Mouse (Mus musculus) midbrain, embryonic 16.5 days (tissue): Measurements from ENCODE around the gene Fermt2. TPM values are rescaled to one million over a fixed set of nuclear protein-coding genes. Genes with fewer than 3 reads are reported as not detected.

Source experiments
- ATAC-seq: fragments of 200-750 bp; cut with Nextera tagmentation; 2 replicates; pipeline ENCODE4 v1.8.0; 2017; ENCODE audit warnings: moderate TSS enrichment
- H3K27ac ChIP-seq: fragments of 300-500 bp; sonication (generic); 2 replicates; pipeline ENCODE4 v1.5.1; 2014; ENCODE audit warnings: mild to moderate bottlenecking, low read length, mixed read lengths
- H3K27me3 ChIP-seq: fragments of 300-500 bp; sonication (generic); 2 replicates; pipeline ENCODE4 v1.6.1; 2014; ENCODE audit warnings: low read depth, low read length, mixed read lengths; ENCODE audit not compliant: control insufficient read depth, insufficient read depth
- H3K36me3 ChIP-seq: fragments of 300-500 bp; sonication (generic); 2 replicates; pipeline ENCODE4 v1.6.1; 2014; ENCODE audit warnings: mild to moderate bottlenecking, low read length, moderate library complexity, mixed read lengths; ENCODE audit not compliant: control insufficient read depth, insufficient read depth
- H3K4me1 ChIP-seq: fragments of 300-500 bp; sonication (generic); 2 replicates; pipeline ENCODE4 v1.6.1; 2014; ENCODE audit warnings: mild to moderate bottlenecking, low read length, mixed read lengths; ENCODE audit not compliant: control insufficient read depth, insufficient read depth
- H3K4me2 ChIP-seq: fragments of 300-500 bp; sonication (generic); 2 replicates; pipeline ENCODE4 v1.6.1; 2014; ENCODE audit warnings: mild to moderate bottlenecking, low read length, mixed read lengths
- H3K4me3 ChIP-seq: fragments of 300-500 bp; sonication (generic); 2 replicates; pipeline ENCODE4 v1.5.1; 2014; ENCODE audit warnings: low read depth, mild to moderate bottlenecking, low read length, moderate library complexity, mixed read lengths
- H3K9ac ChIP-seq: fragments of 300-500 bp; sonication (generic); 2 replicates; pipeline ENCODE4 v1.6.1; 2014; ENCODE audit warnings: low read depth, low read length, mixed read lengths
- H3K9me3 ChIP-seq: fragments of 300-500 bp; sonication (generic); replicated peaks from 2 replicates; pipeline ENCODE4 v1.6.1; 2014; ENCODE audit warnings: mild to moderate bottlenecking, low read length, mixed read lengths; ENCODE audit not compliant: control insufficient read depth, poor library complexity, severe bottlenecking
- WGBS: fragments of 180-500 bp; shearing (Covaris S2); extraction: QIAGEN DNeasy Blood & Tissue Kit; methylation state at CpG from one replicate; pipeline ENCODE4 v1.1.7; 2014; 5-methylcytosine and 5-hydroxymethylcytosine counted together
- polyA plus RNA-seq: library from polyadenylated mRNA; unstranded; fragments of >200 nt; fragmentation: Nextera tagmentation; extraction: Ambion mirVana; gene quantifications from 2 replicates; pipeline ENCODE4 v1.2.1, GENCODE M21; 2015

Gene Fermt2
- polyA plus RNA-seq, 1 experiment from 2014 or later, result 66.4 TPM

GRCm38 (mm10) chr14:45462374-45462773 lies 67.5 kb downstream of the Fermt2 start:
- Histone ChIP-seq H3K4me3 (no peak overlapping the region), H3K36me3 (peaks cover 18% of the 10 kb centered on the region), H3K27me3 (no peaks in the 10 kb centered on the region), H3K9me3 (no peaks in the 10 kb centered on the region), H3K4me2 (no peak overlapping the region), H3K27ac (peak overlapping the region; percentile 38), H3K4me1 (peaks cover 15% of the 10 kb centered on the region), H3K9ac (no peak overlapping the region)
- ATAC-seq, result peak; percentile 87
- WGBS, result 14% methylated on average over 6 of the region's 6 CpGs

DNA sequence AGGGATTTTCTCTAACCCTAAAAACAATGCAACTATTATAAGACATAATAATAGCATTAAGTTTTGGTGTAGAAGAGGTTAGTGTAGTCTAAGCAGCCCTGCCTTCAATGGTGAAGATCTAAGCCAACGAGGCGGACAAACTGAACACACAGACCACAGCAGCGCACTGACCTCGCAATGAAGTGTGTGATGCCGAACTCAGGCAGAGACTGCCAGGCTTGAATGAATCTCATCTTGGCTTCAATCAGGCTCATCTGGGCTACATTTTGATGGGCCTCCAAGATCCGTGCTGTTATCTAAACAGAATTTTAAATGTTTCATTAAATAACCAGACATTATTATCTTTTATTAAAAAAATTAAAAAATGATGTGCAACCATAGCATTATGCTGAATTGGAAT lies 68.0 kb downstream of the Fermt2 start:
- Histone ChIP-seq H3K9me3 (no peaks in the 10 kb centered on the region), H3K36me3 (peaks cover 18% of the 10 kb centered on the region), H3K4me1 (peaks cover 15% of the 10 kb centered on the region), H3K27ac (no peak overlapping the region), H3K27me3 (no peaks in the 10 kb centered on the region), H3K4me3 (no peak overlapping the region), H3K9ac (no peak overlapping the region), H3K4me2 (no peak overlapping the region)
- ATAC-seq, result peak; percentile 47; the same call in 1 of the 2 replicates
- 70% methylated on average over 6 of the region's 6 CpGs for WGBS

DNA sequence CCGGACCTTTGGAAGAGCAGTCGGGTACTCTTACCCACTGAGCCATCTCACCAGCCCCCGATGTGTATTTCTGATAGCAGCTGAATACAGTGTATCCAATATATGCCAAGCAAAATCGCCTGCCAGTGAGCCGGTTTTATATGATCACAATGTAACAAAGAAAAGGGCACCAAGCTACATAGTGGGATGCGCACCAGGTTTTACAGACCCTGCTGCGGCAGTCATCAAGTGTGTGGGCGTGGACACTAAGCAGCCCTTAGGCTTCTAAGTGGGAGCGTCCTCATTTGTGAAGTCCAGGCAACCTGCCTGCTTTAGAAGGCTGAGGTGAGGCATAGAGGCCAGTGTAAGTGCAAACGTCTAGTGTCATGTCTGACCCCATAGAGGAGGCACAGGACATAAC lies 69.4 kb downstream of the Fermt2 start:
- Histone ChIP-seq H3K4me1 (peaks cover 24% of the 10 kb centered on the region), H3K36me3 (peaks cover 13% of the 10 kb centered on the region), H3K27me3 (no peaks in the 10 kb centered on the region), H3K9ac (no peak overlapping the region), H3K9me3 (no peaks in the 10 kb centered on the region), H3K4me3 (no peak overlapping the region), H3K4me2 (no peak overlapping the region), H3K27ac (no peak overlapping the region)
- WGBS, result 96% methylated on average over 10 of the region's 10 CpGs
- no peak for ATAC-seq

DNA sequence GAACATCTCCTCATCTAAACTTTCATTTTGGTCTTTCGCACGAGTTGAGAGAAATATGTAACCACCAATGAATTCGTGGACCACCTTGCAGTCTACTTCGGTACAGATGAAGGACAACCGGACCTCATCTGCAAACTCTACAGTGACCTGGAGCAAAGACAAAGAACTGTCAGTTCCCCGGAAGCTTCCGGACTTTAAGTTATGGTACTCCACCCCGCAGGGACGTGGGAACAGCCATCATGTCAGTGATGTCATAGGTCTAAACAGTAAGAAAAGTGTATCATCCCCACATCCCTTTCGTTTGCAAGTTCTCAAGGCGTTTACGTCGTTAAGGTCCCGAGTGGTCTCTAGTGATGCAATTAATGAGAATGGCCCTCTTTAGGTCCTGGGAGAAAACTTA lies 70.0 kb downstream of the Fermt2 start:
- H3K27ac ChIP-seq, result no peak overlapping the region
- no peak overlapping the region for H3K9ac ChIP-seq
- H3K36me3 ChIP-seq, result peaks cover 13% of the 10 kb centered on the region
- no peak overlapping the region for H3K4me2 ChIP-seq
- H3K9me3 ChIP-seq, result no peaks in the 10 kb centered on the region
- no peak overlapping the region for H3K4me3 ChIP-seq
- H3K4me1 ChIP-seq, result peaks cover 26% of the 10 kb centered on the region
- WGBS, result 96% methylated on average over 14 of the region's 14 CpGs
- H3K27me3 ChIP-seq, result no peaks in the 10 kb centered on the region
- no peak for ATAC-seq

DNA sequence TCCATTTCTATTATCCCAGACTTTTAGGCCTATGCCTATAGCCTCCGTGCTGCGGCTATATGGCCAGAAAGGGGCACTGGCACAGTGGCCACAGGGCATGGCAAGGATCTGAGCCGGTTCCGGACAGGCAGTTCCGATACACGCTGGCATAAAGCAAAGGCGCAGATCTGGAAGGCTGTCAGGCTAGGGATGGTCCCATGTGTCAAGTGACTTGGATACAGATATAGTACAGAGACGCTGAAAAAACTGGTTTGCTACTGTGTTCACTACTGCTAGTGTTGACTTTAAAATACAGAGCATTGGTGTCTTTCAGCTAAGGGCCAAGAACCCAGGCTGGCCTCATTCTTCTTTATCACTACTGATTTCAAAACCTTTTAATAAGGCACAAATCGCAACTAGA lies 72.9 kb downstream of the Fermt2 start:
- Histone ChIP-seq H3K36me3 (peaks cover 10% of the 10 kb centered on the region), H3K9ac (no peak overlapping the region), H3K4me2 (no peak overlapping the region), H3K9me3 (no peaks in the 10 kb centered on the region), H3K27ac (no peak overlapping the region), H3K27me3 (no peaks in the 10 kb centered on the region), H3K4me1 (peaks cover 11% of the 10 kb centered on the region; the same call in 1 of the 2 replicates), H3K4me3 (no peak overlapping the region)
- 88% methylated on average over 9 of the region's 9 CpGs for WGBS
- no peak for ATAC-seq

GRCm38 (mm10) chr14:45456502-45456846 lies 73.4 kb downstream of the Fermt2 start:
- H3K27ac ChIP-seq, result no peak overlapping the region; the same call in 1 of the 2 replicates
- H3K9me3 ChIP-seq, result no peaks in the 10 kb centered on the region
- H3K36me3 ChIP-seq, result peaks cover 8% of the 10 kb centered on the region
- no peak overlapping the region for H3K9ac ChIP-seq
- no peaks in the 10 kb centered on the region for H3K27me3 ChIP-seq
- H3K4me2 ChIP-seq, result no peak overlapping the region
- no peak for ATAC-seq
- no peak overlapping the region for H3K4me3 ChIP-seq
- peaks cover 11% of the 10 kb centered on the region; the same call in 1 of the 2 replicates for H3K4me1 ChIP-seq
- no CpG with 5 or more reads among the region's 1 CpGs for WGBS

DNA sequence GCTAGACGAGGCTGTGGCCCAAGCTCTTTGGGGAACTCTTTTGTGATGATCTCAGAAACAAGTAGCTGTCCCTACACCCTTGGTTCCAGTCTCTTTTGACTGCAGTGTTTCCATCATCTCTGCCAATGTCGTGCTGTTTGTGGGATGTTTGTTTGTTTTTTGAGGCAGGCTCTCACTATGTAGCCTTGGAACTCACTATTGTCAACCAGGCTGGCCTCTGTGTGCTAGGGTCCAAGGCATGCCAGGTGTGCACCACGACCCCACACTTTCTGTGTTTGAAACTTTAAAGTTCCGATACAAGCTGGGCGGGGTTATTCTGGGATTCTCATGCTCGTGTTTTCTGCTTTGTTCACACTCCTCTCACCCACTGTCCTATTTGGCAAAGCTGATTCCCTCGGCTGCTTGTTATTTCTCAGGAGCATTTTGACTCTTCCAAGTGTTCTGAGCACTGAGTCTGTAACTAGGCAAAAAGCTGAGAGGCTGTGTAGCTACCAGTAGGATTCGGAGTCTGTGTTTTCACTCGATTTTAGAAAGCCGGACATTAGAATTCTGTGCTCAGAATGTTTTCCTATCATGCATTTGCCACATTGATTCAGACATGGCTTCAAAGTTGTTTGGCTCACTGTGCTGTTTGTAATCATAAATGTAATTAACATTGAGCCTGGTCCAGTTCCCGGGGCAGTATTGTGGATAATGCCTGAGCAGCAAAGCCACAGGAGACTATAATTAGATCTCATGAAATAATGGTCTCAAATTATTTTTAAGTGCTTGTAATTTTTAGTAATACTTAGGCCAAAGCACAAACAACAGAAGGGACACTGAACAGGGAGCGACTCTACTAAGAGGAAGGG lies 74.0 kb downstream of the Fermt2 start:
- H3K9ac ChIP-seq, result no peak overlapping the region
- ATAC-seq, result no peak
- H3K27me3 ChIP-seq, result no peaks in the 10 kb centered on the region
- H3K4me3 ChIP-seq, result no peak overlapping the region
- peak overlapping the region; percentile 25 for H3K27ac ChIP-seq
- peaks cover 6% of the 10 kb centered on the region; the same call in 1 of the 2 replicates for H3K36me3 ChIP-seq
- WGBS, result 68% methylated on average over 12 of the region's 12 CpGs
- H3K9me3 ChIP-seq, result no peaks in the 10 kb centered on the region
- peaks cover 11% of the 10 kb centered on the region; the same call in 1 of the 2 replicates for H3K4me1 ChIP-seq
- H3K4me2 ChIP-seq, result no peak overlapping the region

- H3K4me3 ChIP-seq, result no peak overlapping the region
- H3K4me1 ChIP-seq, result peaks cover 11% of the 10 kb centered on the region; the same call in 1 of the 2 replicates
- no peak for ATAC-seq
- H3K9me3 ChIP-seq, result no peaks in the 10 kb centered on the region
- H3K27ac ChIP-seq, result no peak overlapping the region
- no peaks in the 10 kb centered on the region for H3K36me3 ChIP-seq
- H3K27me3 ChIP-seq, result no peaks in the 10 kb centered on the region
- no peak overlapping the region for H3K4me2 ChIP-seq
- 72% methylated on average over 5 of the region's 5 CpGs for WGBS
- no peak overlapping the region for H3K9ac ChIP-seq
Observed at GRCm38 (mm10) chr14:45453538-45454233, 76.2 kb downstream of the Fermt2 start.
